Mouse (Mus musculus) adrenal gland (tissue): Measurements from ENCODE around the gene Gm8994.
"Not testable (repeated sequence)": the region's sequence is repeated elsewhere in the genome, so short reads cannot be mapped to it uniquely, and the experiment has no call there.

Source experiments
- intact Hi-C: fragments of 180-260 bp; cut with DNase I; formaldehyde crosslinking; loops from one replicate; pipeline ENCODE4 v1.15.1; 2025
- long read RNA-seq, 2 experiments: library from polyadenylated mRNA; unstranded; transcript quantifications; one replicate each; pipeline ENCODE4 v2.0.0; 2020; ENCODE audit warnings: borderline replicate concordance in 1 of 2; ENCODE audit not compliant: insufficient replicate concordance in 1 of 2

The Gm8994 gene
- long read RNA-seq, experiment 1 = 0 reads
- long read RNA-seq, experiment 2 = 0 reads

DNA sequence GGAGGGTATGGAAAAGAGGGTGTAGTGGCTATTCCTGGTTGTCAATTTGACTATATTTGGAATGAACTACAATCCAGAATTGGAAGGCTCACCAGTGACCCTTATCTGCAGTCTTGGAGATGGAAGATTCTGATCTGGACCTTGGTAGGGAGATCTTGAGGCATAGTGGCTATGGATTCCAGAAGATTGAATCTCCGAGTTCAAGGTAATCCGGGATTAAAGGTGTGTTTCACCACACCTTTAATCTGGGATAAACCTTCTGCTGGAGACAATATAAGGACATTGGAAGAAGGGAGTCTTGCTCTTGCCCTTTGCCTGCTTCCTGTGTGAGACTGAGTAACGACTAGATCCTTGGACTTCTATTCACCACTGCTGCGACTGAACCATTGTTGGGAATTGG is at the start of gene Gm8994:
Gene Gm8994 (plus strand): TSS at position 301 of the 400 bp plus-strand sequence.
- intact Hi-C loops = not testable (repeated sequence)

DNA sequence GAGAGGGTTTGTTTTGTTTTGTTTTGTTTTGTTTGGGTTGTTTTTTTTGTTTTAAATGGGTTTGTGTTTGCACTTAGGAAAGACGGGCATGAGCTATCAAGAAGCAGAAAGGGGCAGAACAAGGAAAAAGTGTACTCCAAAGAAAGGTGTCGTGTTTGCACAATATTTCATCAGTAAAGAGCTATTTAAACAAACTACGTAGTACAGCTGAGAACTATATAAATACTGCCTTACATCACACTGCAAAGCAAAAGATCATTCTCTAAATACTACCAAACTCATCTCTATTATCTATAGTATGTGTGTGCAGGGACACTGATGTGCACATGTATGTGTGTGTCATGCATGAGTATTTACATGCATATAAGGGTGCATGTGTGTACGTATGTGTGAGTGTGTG is 49.7 kb upstream of the Gm8994 start:
- intact Hi-C loops = no loop called here

DNA sequence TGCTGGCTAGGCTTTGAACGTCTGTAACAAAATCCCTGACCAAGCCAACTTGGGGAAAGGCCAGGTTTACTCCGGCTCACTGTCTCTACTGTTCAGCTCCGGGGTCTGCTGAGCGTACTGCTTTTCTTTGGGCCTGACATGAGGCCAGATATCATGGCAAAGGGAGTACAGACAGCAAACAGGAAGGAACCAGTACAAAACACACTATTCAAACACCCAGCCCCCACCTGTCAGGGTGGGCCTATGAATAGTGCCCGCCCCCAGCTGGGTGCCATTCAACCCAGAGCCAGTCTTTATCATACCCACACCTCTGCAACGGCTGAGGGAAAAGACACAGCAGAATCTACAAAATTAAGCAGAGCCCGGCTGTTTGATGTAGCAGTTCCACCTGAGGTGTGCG is 42.8 kb upstream of the Gm8994 start:
- intact Hi-C loops = loop anchor here (5.0 kb wide), 1 partner anchor 63 kb away; no protein-coding TSS in a partner anchor

DNA sequence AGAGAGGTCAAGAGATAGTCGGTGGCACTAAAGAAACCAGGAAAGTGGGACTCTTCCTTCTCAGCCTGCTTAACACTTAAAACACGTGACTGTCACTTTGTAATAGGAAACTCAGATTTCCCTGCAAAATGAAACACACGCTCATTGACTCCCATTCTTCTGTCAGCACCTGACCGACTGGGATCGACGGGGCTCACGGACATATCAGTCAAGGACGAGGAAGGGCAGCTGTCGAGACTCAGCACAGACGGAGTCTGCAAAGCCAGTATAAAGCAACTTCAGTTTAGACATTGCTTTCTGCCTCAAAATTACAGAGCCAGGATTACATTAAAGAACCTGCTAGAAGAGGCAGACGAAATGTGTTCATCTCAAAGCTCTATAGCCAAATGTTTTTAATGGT is 41.2 kb upstream of the Gm8994 start:
- intact Hi-C loops = no loop called here

DNA sequence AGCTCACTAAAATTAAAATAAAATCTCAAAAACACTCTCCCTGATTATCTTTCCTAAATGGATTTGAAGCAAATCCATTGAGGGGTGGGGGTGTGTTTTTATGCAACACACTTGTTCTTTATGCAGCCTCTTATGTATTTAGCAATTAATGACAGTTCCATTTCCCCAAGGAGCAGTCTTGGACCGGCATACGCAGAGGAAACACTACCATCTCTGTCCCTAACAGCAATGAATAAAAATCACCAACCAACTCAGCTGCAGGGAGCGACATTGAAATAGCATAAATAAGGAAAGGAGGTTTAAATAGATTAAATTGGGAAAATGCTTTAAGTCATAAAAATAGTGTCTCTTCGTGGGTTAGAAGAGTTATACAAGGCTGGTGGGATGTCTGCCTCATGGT is 40.8 kb upstream of the Gm8994 start:
- intact Hi-C loops = no loop called here

DNA sequence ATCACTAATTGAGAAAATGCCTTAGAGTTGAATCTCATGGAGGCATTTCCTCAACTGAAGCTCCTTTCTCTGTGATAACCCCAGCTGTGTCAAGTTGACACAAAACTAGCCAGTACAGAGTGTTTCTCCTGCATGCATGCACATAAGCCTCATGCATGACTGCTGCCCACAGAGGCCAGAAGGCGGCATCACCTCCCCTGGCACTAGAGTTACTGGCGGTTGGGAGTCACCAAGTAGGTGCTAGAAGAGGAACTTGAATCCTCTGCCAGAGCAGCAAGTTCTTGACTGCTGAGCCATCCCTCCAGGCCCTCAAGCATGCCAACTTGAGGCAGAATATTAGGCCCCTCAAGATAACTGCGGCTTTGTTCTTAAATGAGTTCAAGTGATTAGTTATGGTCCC is 35.9 kb upstream of the Gm8994 start:
- intact Hi-C loops = no loop called here

DNA sequence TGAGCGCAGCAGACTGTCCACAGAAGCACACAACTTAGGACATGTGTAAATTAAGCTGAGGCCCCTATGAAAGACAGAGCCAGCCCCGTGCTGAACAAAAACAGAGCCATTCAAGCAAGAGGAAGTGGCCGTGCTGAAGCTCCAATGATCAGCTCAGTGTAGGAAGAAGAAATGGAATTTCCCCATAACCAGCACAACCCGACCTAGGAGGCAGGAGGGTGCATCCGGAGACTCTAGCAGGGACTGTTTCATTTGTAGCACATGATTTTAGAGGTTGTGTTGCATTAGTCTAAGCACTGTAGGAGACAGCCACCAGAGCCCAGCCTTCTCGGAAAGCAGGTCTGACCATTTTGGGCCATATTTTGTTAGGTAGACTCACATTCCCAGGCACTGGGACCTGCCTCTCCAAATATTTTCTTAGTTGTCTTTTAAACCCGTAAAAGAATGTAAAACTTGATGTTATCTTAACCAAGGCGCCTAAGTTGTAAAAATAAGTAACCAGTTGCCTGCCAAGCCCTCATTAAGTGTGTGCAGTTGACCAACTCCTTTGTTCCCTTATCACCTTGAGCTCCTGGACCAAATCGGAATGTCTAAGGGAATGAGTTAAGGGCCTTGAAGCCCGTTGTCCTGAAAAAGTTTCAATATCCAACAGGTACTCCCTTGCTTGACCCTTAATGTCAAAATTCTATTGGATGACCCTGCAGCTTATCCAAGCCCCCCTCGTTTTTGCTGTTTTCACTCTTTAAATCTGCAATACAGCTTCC is 35.2 kb upstream of the Gm8994 start:
- intact Hi-C loops = no loop called here

DNA sequence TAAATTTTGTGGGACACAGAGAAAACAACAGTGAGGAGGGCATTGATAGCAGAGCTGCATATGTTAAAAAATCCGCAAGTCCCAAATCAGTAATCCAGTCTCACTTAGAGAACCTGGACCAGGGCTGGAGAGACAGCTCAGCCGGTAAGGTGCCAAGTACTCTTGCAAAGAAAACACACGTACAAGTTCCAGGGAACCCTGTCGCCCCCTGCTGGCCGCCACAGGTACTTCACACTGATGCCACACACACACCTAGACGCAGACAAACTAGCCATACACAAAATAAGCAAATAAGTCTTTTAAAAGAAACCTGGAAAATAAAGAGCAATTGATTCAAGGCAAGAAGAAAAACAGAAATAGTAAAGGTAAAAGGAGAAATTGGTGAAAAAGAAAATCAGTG is 33.6 kb upstream of the Gm8994 start:
- intact Hi-C loops = no loop called here

DNA sequence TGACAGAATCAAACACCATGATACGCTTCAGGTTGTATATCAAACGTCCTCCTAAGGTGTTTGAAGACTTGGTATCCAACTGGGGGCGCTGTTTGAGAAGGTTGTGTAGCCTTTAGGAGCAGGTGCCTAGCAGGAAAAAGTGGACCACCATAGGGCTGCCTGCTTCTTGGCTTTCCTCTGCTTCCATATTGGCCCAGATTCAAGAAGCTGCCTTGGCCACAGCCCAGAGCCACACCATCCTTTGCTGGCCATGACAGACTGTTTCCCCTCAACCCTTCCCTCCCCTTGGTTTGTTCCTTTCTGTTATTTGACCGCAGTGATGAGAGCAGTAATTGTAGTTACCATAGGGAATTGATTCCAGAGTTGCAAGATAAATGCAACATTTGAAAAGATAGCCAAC is 31.5 kb upstream of the Gm8994 start:
- intact Hi-C loops = no loop called here

DNA sequence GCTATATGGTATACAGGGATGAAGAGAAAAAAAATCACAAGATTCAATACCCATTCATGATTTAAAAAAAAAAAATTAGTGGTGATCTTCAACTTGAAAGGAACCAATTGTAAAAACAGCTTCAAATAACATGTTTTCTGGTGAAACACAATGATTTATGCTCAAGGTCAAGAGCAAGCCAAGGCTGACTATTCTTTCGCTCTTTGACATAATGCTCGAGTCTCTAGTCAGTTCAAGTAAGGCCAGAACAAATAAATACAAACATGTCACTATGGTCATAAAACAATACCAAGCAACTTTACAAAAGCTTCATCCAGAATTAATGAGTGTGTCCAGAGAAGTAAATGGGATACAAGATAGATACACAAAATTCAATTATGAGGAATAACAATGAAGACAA is 31.1 kb upstream of the Gm8994 start:
- intact Hi-C loops = no loop called here

DNA sequence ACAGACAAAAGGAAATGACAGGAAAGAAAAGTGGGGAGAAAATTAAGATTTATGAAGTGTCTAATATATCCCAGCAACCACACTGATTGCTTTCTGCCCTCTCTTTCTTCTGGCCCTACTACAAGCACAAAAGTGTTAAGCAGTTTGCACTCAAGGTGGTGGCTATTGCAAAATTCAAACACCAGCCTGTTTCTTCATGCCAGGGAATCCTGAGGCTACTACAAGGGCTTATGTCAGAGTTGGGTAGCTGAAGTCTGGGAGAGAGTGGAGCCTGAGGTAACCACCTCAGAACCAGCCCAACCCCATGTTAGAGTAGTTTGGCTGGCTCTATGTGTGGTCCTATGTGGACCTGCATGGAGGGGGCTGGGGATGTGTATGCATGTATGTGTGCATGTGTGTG is 23.8 kb upstream of the Gm8994 start:
- intact Hi-C loops = no loop called here

DNA sequence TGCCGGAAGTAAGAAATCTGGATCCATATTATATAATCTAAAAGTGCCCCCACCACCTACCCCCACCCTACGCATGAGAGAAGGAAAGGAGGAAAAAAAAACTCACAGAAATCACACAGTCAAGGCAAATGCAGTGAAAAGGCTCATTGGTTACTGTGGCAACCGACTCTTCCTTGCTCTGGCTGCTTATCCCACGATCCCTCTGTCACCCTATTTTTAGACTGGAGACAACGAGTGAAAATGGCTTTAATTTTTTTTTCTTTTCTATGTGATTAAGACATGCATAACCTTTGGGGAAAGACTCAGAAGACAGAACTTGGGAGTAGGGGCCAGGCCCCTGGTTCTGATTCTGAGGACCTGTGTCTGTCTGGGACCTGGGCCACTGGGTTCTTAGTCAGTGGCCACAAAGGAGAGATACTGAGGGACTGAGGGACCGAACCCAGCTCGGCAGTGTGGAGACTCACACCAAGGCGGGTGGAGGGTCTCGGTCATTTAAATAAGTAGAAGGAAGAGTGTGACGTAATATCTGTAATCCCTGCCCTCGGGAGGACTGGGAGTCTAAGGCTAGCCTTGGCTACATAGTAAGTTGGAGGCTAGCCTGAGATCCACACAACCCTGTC is 22.9 kb upstream of the Gm8994 start:
- intact Hi-C loops = no loop called here

DNA sequence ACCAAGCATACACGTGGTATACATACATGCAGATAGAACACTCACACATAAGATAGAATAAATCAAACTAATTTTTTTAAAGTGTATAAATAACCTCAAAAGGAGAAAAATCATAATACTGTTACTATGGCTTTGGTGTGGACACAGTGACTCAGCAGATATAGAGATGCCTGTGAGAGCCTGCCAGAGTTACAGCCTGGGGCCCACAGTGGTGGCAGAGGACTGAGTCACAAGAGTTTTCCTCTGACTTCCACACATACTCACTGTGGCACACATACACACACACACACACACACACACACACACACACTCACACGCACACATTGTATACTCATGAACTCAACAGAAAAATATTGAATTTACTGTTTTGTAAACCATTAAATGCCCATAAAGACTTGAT is 17.9 kb upstream of the Gm8994 start:
- intact Hi-C loops = no loop called here

DNA sequence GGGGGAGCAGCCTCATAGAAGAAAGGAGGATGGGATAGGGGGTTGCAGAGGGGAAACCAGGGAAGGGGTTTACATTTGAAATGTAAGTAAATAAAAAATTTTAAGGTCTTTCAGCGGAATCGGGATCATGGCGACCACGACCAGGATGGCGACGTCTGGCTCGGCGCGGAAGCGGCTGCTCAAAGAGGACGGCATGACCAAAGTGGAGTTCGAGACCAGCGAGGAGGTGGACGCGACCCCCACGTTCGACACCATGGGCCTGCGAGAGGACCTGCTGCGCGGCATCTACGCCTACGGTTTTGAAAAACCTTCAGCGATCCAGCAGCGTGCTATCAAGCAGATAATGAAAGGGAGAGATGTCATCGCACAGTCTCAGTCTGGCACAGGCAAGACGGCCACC is 1.1 kb downstream of the Gm8994 start:
- intact Hi-C loops = not testable (repeated sequence)

DNA sequence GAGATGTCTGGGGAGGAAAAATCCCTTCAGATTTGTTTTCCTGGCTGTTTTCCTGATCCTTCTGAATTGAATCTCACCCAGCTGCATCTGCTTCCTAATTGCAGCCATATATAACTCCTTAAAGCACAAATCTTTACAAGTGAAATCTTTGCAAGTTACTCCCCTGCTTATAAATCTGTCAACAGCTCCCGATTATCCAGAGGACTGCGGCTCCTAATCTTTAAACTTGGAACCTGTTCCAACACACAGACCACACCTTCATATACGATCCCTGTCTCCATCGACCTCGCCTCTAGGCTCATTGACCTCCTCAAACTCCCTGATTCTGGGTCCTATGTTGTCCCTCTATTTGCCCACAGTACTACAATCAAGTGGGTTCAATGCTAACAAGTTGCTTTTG is 13.3 kb downstream of the Gm8994 start:
- intact Hi-C loops = no loop called here

DNA sequence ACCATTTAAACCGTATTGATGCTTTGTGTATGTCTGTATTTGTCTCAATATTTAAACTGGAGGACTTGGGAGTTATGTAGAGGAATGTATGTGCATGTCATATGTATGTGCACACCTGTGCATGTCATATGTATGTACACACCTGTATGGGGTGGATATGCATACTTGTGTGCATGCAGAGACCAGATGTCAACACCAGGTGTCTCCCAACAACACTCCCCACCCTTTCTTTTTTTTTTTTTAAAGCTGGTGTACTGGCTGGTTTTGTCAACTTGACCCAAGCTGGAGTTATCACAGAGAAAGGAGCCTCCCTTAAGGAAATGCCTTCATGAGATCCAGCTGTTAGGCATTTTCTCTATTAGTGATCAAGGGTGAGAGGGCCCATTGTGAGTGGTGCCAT is 13.8 kb downstream of the Gm8994 start:
- intact Hi-C loops = no loop called here

DNA sequence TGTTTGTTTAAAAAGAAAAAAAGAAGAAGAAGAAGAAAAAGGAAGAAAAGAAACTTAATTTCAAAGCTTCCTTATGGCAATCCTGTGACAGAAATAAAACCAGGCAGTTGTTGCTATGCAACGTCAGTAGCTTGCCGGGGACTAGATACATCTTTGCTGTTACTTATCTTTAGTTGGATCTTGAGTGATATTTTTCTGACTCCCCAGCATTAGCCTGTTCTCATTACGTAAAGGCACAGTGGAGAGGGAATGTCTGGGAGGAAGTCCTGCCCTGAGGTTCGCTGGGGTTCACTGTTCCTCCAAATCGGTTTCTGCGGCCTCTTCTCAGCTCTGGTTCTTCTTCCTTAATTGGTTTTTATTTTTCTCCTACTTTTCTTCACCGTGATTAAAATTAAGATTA is 16.5 kb downstream of the Gm8994 start:
- intact Hi-C loops = no loop called here

DNA sequence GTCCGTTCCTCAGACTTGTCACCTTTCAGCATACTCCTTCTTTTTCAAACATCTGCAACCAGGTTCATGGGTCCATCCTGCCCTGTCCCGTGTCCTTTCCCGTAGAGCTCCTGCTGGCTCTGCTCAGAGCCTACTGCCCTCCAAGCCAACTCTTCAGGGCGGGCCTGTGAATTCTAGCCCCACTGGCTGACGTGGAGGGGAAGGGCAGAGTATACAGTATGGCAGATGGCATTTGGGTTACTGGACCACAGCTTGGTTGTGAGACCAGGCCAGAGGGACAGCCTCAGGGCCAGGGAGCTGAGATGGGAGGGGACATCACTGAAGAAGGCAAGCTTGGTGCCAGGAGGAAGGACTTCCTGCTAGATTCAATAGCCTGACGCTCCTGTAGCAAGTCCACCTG is 17.7 kb downstream of the Gm8994 start:
- intact Hi-C loops = loop anchor here (5.0 kb wide), 1 partner anchor 63 kb away; no protein-coding TSS in a partner anchor

DNA sequence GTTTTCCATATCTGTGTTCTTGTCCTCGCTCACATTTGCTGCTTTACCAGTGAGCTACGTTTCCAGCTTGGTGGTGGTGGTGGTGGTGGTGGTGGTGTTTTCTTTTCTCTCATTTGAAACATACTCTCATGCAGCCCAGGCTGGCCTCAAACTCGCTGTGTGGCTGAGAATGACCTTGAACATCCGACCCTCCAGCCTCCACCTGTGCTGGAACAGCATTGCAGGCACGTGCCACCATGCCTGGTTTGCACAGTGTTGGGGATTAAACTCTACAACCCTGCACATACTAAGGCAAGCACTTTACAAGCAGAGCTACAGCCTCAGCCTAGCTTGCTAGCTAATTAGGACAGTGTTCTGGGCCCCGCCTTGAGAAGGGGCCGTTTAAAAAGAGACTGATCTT is 18.3 kb downstream of the Gm8994 start:
- intact Hi-C loops = loop anchor here (5.0 kb wide), 1 partner anchor 63 kb away; no protein-coding TSS in a partner anchor

DNA sequence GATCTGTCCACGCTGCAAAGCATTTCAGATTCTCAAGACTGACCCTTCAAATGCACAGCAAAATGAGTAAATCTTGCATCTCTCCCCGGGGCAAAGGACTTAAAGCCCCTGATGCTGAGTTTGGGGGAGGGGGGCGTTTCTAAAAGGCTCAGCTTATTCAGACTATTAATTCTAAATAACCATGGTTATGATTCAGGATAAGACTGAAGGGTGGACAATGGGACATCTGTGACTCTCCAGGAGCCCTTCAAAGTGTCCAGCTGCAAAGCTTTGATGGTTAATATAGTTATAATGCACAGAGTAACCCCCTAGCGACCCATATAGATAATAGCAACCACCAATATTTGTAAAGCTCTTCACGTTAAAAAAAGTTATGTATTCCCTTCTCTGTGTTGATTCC is 19.7 kb downstream of the Gm8994 start:
- intact Hi-C loops = loop anchor here (5.0 kb wide), 1 partner anchor 65 kb away; no protein-coding TSS in a partner anchor

DNA sequence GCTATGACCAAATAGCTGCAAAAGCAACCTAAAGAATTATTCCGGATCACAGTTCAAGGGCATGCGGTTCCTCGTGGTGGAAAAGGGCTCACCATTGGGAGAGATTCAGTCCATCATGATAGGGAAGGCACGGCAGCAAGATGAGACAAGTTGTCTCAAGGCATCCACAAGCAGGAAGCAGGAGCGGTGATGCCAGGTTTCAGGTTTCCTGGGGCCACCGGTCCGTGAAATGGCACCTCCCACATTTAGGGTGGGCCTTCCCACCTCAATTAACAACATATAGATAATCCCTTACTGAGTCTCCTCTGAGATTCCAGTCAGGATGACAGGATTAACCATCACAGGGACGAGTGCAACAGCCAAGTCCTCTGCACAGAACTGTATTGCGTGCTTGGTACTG is 20.3 kb downstream of the Gm8994 start:
- intact Hi-C loops = loop anchor here (5.0 kb wide), 1 partner anchor 65 kb away; no protein-coding TSS in a partner anchor

DNA sequence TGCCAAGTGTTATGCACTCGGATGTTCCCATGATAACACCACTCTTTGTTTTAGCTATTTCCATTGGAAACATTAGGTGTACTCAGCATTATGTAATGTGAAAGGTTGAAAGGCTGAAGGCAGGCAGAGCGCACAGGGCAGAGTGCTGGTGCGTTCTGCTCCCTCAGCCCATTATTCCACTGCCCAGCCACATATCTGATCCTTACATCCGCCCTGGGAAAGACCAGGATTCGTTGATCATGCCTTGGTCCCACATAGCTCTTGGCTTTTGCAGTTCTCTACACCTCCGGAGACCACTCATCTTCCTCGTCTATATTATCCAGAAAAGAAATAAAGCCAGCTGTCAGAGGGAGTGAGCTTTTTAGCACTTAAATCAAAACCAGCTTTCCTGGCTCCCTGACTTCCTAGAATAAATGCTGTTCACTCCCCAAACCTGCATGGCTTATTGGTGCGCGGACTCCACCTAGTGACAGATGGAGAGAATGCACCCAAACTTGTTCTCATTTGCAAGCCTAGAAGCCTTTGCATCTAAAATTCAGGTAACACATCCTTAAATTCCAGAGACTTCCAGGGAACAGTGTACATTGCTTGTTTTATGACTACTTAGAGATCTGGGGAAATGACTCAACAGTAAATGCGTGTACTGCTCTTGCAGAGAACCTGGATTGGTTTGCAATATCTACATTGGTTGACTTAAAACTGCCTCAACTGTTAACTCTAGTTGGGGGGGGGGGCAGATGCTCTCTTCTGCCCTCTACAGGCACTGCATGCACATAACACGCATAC is 26.3 kb downstream of the Gm8994 start:
- intact Hi-C loops = loop anchor here (5.0 to 10.0 kb wide), 3 partner anchors 219 to 911 kb away; no protein-coding TSS in a partner anchor
